Mouse (Mus musculus) layer of hippocampus, postnatal 36 days (tissue): ENCODE results near the gene Sox13. TPM values are rescaled to one million over a fixed set of nuclear protein-coding genes. Genes with fewer than 3 reads are reported as not detected.

Source experiments
- DNase-seq, 2 experiments: peaks; one replicate each; pipeline ENCODE4 v3.0.0; 2022
- total RNA-seq, 2 experiments: library from RNA; stranded (reverse); gene quantifications; 2 replicates each; pipeline ENCODE4 v1.2.3; 2021

Sox13 gene
- total RNA-seq, 2 experiments from 2014 or later: 7.2 TPM

- no peak for DNase-seq
These were observed 467 bp upstream of the Sox13 start for GRCm38 (mm10) chr1:133424547-133425140.

GRCm38 (mm10) chr1:133423166-133423542 lies 1.0 kb downstream of the Sox13 start:
- no peak for DNase-seq

- DNase-seq: no peak
These were observed 1.5 kb downstream of the Sox13 start for GRCm38 (mm10) chr1:133422615-133423161.

- DNase-seq: no peak
These were observed 2.1 kb downstream of the Sox13 start for GRCm38 (mm10) chr1:133421975-133422570.

GRCm38 (mm10) chr1:133421061-133421460 lies 3.1 kb downstream of the Sox13 start:
- DNase-seq: no peak

GRCm38 (mm10) chr1:133420491-133420890 lies 3.7 kb downstream of the Sox13 start:
- no peak for DNase-seq

GRCm38 (mm10) chr1:133419178-133419834 lies 4.9 kb downstream of the Sox13 start:
- DNase-seq: no peak

- DNase-seq: peak in 1 of 2 experiments; percentile 28
These were observed 5.9 kb downstream of the Sox13 start for GRCm38 (mm10) chr1:133418164-133418800.

- DNase-seq: no peak
These were observed 6.6 kb downstream of the Sox13 start for GRCm38 (mm10) chr1:133417539-133417938.

GRCm38 (mm10) chr1:133417113-133417512 lies 7.1 kb downstream of the Sox13 start:
- DNase-seq: no peak

- no peak for DNase-seq
These were observed 7.7 kb downstream of the Sox13 start for GRCm38 (mm10) chr1:133416472-133416871.

- DNase-seq: no peak
These were observed 8.7 kb downstream of the Sox13 start for GRCm38 (mm10) chr1:133415505-133415904.

GRCm38 (mm10) chr1:133415086-133415485 lies 9.1 kb downstream of the Sox13 start:
- DNase-seq: no peak

- no peak for DNase-seq
These were observed 11.2 kb downstream of the Sox13 start for GRCm38 (mm10) chr1:133412941-133413340.

- DNase-seq: no peak
These were observed 12.6 kb downstream of the Sox13 start for GRCm38 (mm10) chr1:133411506-133412147.

- DNase-seq: no peak
These were observed 14.4 kb downstream of the Sox13 start for GRCm38 (mm10) chr1:133409786-133410185.

GRCm38 (mm10) chr1:133408880-133409516 lies 15.2 kb downstream of the Sox13 start:
- no peak for DNase-seq

GRCm38 (mm10) chr1:133408321-133408720 lies 15.9 kb downstream of the Sox13 start:
- DNase-seq: no peak

GRCm38 (mm10) chr1:133407436-133407835 lies 16.7 kb downstream of the Sox13 start:
- no peak for DNase-seq

- no peak for DNase-seq
These were observed 17.6 kb downstream of the Sox13 start for GRCm38 (mm10) chr1:133406614-133407013.

- no peak for DNase-seq
These were observed 20.2 kb downstream of the Sox13 start for GRCm38 (mm10) chr1:133404005-133404404.
